8 mouse cellular contexts compared by ENCODE assay signal in genomic region chr10:70095031-70095470, GRCm38 (mm10). TPM values are rescaled to one million over a fixed set of nuclear protein-coding genes. Genes with fewer than 3 reads are reported as not detected.
DNase-seq lines count a peak whose midpoint lies in the region; ATAC-seq lines count a peak whose summit lies in the region.

No protein-coding gene starts in this region.

- peaks cover 33% of the 10 kb centered on the region for H3K4me1 ChIP-seq in intestine, embryonic 14.5 days (replicated peaks; ENCODE audit: control insufficient read depth, insufficient read depth, low read length)
- peaks cover 59% of the 10 kb centered on the region for H3K4me1 ChIP-seq in liver, embryonic 15.5 days (replicated peaks)

- H3K27me3 ChIP-seq in intestine, embryonic 14.5 days (replicated peaks; ENCODE audit: control insufficient read depth, insufficient read depth, low read length): no peaks in the 10 kb centered on the region
- H3K27me3 ChIP-seq in liver, embryonic 15.5 days: no peaks in the 10 kb centered on the region

- peak; percentile 26 to 42 for DNase-seq in right cerebral cortex, adult 2 months (ENCODE audit: low spot score in 2 of 2)
- DNase-seq in right cerebral cortex, postnatal 4 days: no peak
- DNase-seq in embryo, embryonic 10.5 days (ENCODE audit: low spot score): peak; percentile 82
- peak; percentile 33 to 62 for DNase-seq in gastrocnemius, postnatal 36 days
- DNase-seq in intestine, embryonic 14.5 days (ENCODE audit: low spot score): peak; percentile 83
- DNase-seq in neural tube, embryonic 10.5 days (ENCODE audit: extremely low spot score, low spot score): peak; percentile 66
- DNase-seq in thymus, postnatal 0 days (ENCODE audit: low spot score): peak; percentile 68

- H3K36me3 ChIP-seq in intestine, embryonic 14.5 days (ENCODE audit: control insufficient read depth, insufficient read depth, low read length): no peaks in the 10 kb centered on the region
- H3K36me3 ChIP-seq in liver, embryonic 15.5 days (replicated peaks): no peaks in the 10 kb centered on the region

- peak overlapping the region; percentile 84 for H3K27ac ChIP-seq in intestine, embryonic 14.5 days (ENCODE audit: low read depth)
- H3K27ac ChIP-seq in liver, embryonic 15.5 days (replicated peaks): peak overlapping the region; percentile 83

- peak overlapping the region; percentile 23 for H3K9ac ChIP-seq in intestine, embryonic 14.5 days (ENCODE audit: low read length)
- peak overlapping the region; percentile 86 for H3K9ac ChIP-seq in liver, embryonic 15.5 days

- peak; percentile 37 for ATAC-seq in intestine, embryonic 14.5 days (replicated peaks; ENCODE audit: low FRiP score, low TSS enrichment, low read depth)
- ATAC-seq in liver, embryonic 15.5 days (ENCODE audit: insufficient read depth): no peak

- intact Hi-C loops in gastrocnemius, postnatal 36 days (cut with DNase I): loop anchor here (5.0 kb wide), 2 partner anchors 37 to 73 kb away; no protein-coding TSS in a partner anchor

- H3K9me3 ChIP-seq in intestine, embryonic 14.5 days (ENCODE audit: control insufficient read depth, low read length): no peaks in the 10 kb centered on the region
- H3K9me3 ChIP-seq in liver, embryonic 15.5 days (replicated peaks): no peaks in the 10 kb centered on the region

- peak overlapping the region; percentile 89 for H3K4me2 ChIP-seq in intestine, embryonic 14.5 days (ENCODE audit: low read length)
- H3K4me2 ChIP-seq in liver, embryonic 15.5 days: peak overlapping the region; percentile 96

- WGBS in intestine, embryonic 14.5 days: 0% methylated on average over 14 of the region's 14 CpGs
- WGBS in liver, embryonic 15.5 days (ENCODE audit: insufficient replicate concordance): under 1% methylated on average over 14 of the region's 14 CpGs

- peak overlapping the region; percentile 96 for H3K4me3 ChIP-seq in intestine, embryonic 14.5 days (ENCODE audit: low read depth, low read length)
- peak overlapping the region; percentile 93 for H3K4me3 ChIP-seq in liver, embryonic 15.5 days (replicated peaks)

RNA-seq across cellular contexts. Expression of gene Ccdc6, which starts 1.9 kb away (rescaled TPM):
- 100 to 1,000 TPM; 100 to 121 TPM for total RNA-seq in gastrocnemius, postnatal 36 days (2021)
- 23.7 and 24.6 TPM in 2 replicates for polyA plus RNA-seq in intestine, embryonic 14.5 days (2014; fragmentation: Nextera tagmentation; extraction: Ambion mirVana)
- 7.0 and 7.5 TPM in 2 replicates for polyA plus RNA-seq in liver, embryonic 15.5 days (2015; fragmentation: Nextera tagmentation; extraction: Ambion mirVana)
- polyA plus RNA-seq in thymus, postnatal 0 days (2015; fragmentation: Nextera tagmentation; extraction: Ambion mirVana): 14.7 and 16.4 TPM in 2 replicates
